Mouse (Mus musculus) embryonic fibroblast, embryonic 13.5 days (primary cell): Measurements from ENCODE around the gene Lcn5.

Source experiments
- CTCF ChIP-seq: IDR thresholded peaks from 2 replicates; pipeline ENCODE4 v1.5.1; 2011; ENCODE audit warnings: mild to moderate bottlenecking, control low read depth, low read length, moderate library complexity, borderline replicate concordance; ENCODE audit not compliant: insufficient read depth
- POLR2A ChIP-seq: IDR thresholded peaks from 2 replicates; pipeline ENCODE4 v1.6.1; 2011; ENCODE audit warnings: low read depth, mild to moderate bottlenecking, control low read depth, low read length, moderate library complexity

- TF ChIP-seq CTCF (no peak), POLR2A (no peak)
These were observed at the start of gene Lcn5 for GRCm38 (mm10) chr2:25657652-25658051.
